Mouse (Mus musculus): ENCODE measurements around the gene Lrrc29. TPM values are rescaled to one million over a fixed set of nuclear protein-coding genes. Genes with fewer than 3 reads are reported as not detected.

Gene Lrrc29
- polyA plus RNA-seq, 2 experiments = 1.9 to 3.2 TPM

DNA sequence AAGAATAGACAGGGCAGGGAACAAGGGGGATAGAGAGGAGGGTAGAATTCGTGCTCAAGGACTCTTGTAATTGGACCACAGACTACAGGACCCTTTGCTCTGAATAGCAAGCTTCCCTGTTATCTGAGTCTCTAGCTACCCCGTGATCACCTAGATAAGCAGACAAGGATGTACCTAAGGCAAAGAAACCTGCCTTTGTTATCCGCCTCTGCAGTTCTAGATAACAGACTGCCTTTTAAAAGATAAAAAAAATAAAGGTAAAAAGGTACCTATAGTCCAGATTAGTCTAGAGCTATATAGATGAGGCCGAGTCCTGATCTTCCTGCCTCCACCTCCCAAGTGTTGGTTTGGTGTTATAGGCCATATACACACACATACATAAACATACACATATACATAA is 16.7 kb upstream of the Lrrc29 start:
- H3K9ac ChIP-seq (ENCODE audit: low read depth, low read length, severe bottlenecking) = no peak overlapping the region

DNA sequence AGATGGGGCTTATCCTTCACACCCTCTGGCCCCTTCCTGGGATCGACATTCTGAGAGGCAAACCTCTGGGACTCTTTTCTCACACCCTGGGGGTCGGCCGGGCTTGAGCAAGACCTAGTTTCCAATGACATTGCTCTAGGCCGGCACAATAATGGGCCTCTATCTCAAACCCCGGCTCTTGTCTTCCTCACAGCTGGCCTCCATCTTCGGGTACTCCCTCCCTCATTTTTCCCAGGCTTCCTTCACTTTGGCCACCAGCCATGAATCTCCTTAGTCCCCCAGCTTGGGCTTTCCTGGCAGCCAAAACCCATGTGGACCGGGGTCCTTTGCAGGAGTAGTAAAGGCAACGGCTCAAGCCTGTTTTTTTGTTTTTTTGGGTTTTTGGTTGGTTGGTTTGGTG is 15.3 kb upstream of the Lrrc29 start:
- Histone ChIP-seq H3K36me3 (ENCODE audit: control insufficient read depth, insufficient read depth, low read length) (peaks cover 13% of the 10 kb centered on the region), H3K4me2 (replicated peaks; ENCODE audit: low read depth, low read length, severe bottlenecking) (no peak overlapping the region), H3K9ac (ENCODE audit: low read depth, low read length, severe bottlenecking) (no peak overlapping the region), H3K27ac (replicated peaks; ENCODE audit: low read depth, low read length) (no peak overlapping the region), H3K4me3 (replicated peaks; ENCODE audit: low read length) (no peak overlapping the region), H3K9me3 (ENCODE audit: control insufficient read depth, low read length) (no peaks in the 10 kb centered on the region), H3K27me3 (ENCODE audit: control insufficient read depth, insufficient read depth, low read length) (no peaks in the 10 kb centered on the region), H3K4me1 (ENCODE audit: control insufficient read depth, insufficient read depth, low read length) (peaks cover 10% of the 10 kb centered on the region)
- WGBS = 43% methylated on average over 8 of the region's 8 CpGs
- no peak for DNase-seq (ENCODE audit: low spot score)
- no peak for TF ChIP-seq POLR2A (IDR thresholded peaks at IDR 0.05; ENCODE audit: borderline replicate concordance, extremely low read depth, insufficient read depth, insufficient read length)
- no peak for ATAC-seq (ENCODE audit: low FRiP score, low read depth)

More for the DNA sequence above, 16.7 kb upstream of the Lrrc29 start:
- TF ChIP-seq POLR2A (IDR thresholded peaks at IDR 0.05; ENCODE audit: borderline replicate concordance, extremely low read depth, insufficient read depth, insufficient read length) = no peak
- ATAC-seq (ENCODE audit: low FRiP score, low read depth) (no peak), DNase-seq (ENCODE audit: low spot score) (no peak)
- Histone ChIP-seq H3K4me1 (ENCODE audit: control insufficient read depth, insufficient read depth, low read length) (peaks cover 16% of the 10 kb centered on the region), H3K27ac (replicated peaks; ENCODE audit: low read depth, low read length) (no peak overlapping the region), H3K4me2 (replicated peaks; ENCODE audit: low read depth, low read length, severe bottlenecking) (no peak overlapping the region), H3K4me3 (replicated peaks; ENCODE audit: low read length) (no peak overlapping the region), H3K27me3 (ENCODE audit: control insufficient read depth, insufficient read depth, low read length) (no peaks in the 10 kb centered on the region), H3K9me3 (ENCODE audit: control insufficient read depth, low read length) (no peaks in the 10 kb centered on the region), H3K36me3 (ENCODE audit: control insufficient read depth, insufficient read depth, low read length) (0 out of 2 replicates have a peak, but pooled peaks cover under 1% of the 10 kb centered on the region)
- whole genome bisulfite sequencing = 80% methylated on average over 4 of the region's 4 CpGs

DNA sequence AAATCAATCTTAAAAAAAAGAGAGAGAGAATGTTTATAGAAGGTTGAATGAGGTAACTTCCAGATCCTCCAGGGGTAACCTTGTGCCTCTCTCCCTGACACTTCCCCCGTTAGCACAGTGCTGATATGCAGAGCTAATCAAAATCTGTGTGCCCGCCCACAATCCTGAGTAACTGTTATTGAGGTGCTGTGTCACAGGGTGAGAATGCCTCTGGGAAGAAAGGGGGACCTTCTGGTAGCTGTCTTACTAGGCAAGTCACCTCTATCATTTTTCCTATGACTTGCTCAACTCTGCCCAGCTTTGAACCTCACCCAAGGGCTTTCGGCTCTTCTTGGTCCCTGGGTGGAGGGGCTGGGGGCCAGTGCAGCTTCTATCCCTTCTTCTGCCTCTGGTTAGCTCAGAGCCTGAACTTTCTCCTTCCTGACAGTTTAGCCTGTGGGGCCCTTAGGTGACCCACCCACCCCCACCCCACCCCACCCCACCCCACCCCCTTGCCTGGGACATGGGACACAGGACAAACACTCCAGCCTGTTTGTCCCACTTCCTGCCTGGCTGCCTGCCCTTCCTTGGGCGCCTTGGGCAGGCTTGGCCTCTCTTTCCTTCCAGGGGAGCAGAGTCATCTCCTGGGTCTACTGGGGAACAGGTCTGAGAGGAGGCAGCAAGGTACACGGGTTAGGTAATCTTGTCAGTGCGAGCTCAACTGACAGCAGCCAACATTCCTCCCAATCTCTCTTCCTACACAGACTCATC is 14.0 kb upstream of the Lrrc29 start:
- ATAC-seq (ENCODE audit: low FRiP score, low read depth) (no peak), DNase-seq (ENCODE audit: low spot score) (no peak)
- Histone ChIP-seq H3K4me3 (replicated peaks; ENCODE audit: low read length) (no peak overlapping the region), H3K4me1 (ENCODE audit: control insufficient read depth, insufficient read depth, low read length) (0 out of 2 replicates have a peak, but pooled peaks cover 5% of the 10 kb centered on the region), H3K9me3 (ENCODE audit: control insufficient read depth, low read length) (no peaks in the 10 kb centered on the region), H3K27ac (replicated peaks; ENCODE audit: low read depth, low read length) (no peak overlapping the region), H3K27me3 (ENCODE audit: control insufficient read depth, insufficient read depth, low read length) (no peaks in the 10 kb centered on the region), H3K36me3 (ENCODE audit: control insufficient read depth, insufficient read depth, low read length) (peaks cover 26% of the 10 kb centered on the region), H3K4me2 (replicated peaks; ENCODE audit: low read depth, low read length, severe bottlenecking) (no peak overlapping the region), H3K9ac (ENCODE audit: low read depth, low read length, severe bottlenecking) (no peak overlapping the region)
- 75% methylated on average over 6 of the region's 6 CpGs for WGBS
- no peak for TF ChIP-seq POLR2A (IDR thresholded peaks at IDR 0.05; ENCODE audit: borderline replicate concordance, extremely low read depth, insufficient read depth, insufficient read length)

DNA sequence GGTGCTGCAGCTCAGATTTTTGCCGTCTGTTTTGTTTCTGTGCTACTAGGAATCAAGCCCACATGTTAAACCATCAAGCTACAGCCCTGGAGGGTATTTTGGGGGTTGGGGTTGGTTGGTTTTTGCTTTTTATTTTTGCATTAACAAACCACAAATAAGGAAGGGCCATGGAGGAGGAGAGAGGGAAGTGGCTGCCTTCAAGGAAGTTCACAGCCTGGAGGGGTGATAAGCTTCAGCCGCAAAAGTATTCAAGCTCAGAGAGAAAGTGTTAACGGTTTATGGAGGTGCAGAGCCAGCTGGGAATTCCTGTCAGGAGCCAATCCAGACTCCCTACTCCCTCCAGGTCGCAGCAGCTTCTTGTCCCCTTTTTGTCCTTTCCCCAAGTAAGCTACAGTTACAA is 12.9 kb upstream of the Lrrc29 start:
- H3K4me2 ChIP-seq (replicated peaks; ENCODE audit: low read depth, low read length, severe bottlenecking) = no peak overlapping the region
- no peak overlapping the region for H3K9ac ChIP-seq (ENCODE audit: low read depth, low read length, severe bottlenecking)
- H3K36me3 ChIP-seq (ENCODE audit: control insufficient read depth, insufficient read depth, low read length) = peaks cover 36% of the 10 kb centered on the region
- no peaks in the 10 kb centered on the region for H3K27me3 ChIP-seq (ENCODE audit: control insufficient read depth, insufficient read depth, low read length)
- no peak for TF ChIP-seq POLR2A (IDR thresholded peaks at IDR 0.05; ENCODE audit: borderline replicate concordance, extremely low read depth, insufficient read depth, insufficient read length)
- WGBS = 14% methylated on average over 4 of the region's 4 CpGs
- H3K4me3 ChIP-seq (replicated peaks; ENCODE audit: low read length) = no peak overlapping the region
- H3K27ac ChIP-seq (replicated peaks; ENCODE audit: low read depth, low read length) = no peak overlapping the region
- no peak for ATAC-seq (ENCODE audit: low FRiP score, low read depth)
- no peak for DNase-seq (ENCODE audit: low spot score)
- 0 out of 2 replicates have a peak, but pooled peaks cover 5% of the 10 kb centered on the region for H3K4me1 ChIP-seq (ENCODE audit: control insufficient read depth, insufficient read depth, low read length)
- H3K9me3 ChIP-seq (ENCODE audit: control insufficient read depth, low read length) = no peaks in the 10 kb centered on the region

DNA sequence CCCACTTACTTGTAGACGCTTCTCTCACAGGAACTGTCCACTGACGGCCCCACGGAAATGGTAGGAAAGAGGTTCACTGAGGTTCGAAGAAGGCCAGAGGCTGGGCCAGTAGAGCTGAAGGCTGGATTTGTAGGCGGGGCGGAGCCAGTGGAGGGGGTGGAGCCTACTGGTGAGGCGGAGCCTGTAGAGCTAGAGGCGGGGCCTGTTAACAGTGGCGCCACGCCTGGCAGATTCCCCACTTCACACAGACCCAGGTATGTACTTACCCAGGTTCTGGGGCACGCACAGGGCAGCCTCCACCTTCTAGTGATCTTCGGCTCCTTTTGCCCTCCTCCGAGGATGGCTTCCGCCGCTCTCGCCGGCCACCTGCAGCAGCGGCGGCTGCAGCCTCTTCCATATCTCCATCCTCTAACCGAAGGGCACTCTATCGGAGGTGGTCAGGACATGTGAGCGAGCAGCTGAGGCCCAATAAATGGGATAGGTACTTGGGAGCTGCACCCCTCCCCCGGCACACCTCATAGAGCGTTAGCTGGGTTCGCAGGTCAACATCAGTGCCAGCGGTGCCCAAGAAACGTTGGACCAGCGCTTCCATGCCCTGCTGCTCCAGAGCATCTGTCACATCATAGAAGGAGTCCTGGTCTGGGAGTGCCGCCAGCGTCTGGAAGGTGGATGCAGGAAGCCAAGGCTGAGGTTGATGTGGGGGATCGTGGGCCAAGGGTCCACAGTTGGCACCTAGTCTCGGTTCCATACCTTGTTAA is 10.5 kb upstream of the Lrrc29 start:
- Histone ChIP-seq H3K9ac (ENCODE audit: low read depth, low read length, severe bottlenecking) (no peak overlapping the region), H3K27me3 (ENCODE audit: control insufficient read depth, insufficient read depth, low read length) (no peaks in the 10 kb centered on the region), H3K4me1 (ENCODE audit: control insufficient read depth, insufficient read depth, low read length) (0 out of 2 replicates have a peak, but pooled peaks cover 4% of the 10 kb centered on the region), H3K4me2 (replicated peaks; ENCODE audit: low read depth, low read length, severe bottlenecking) (no peak overlapping the region), H3K36me3 (ENCODE audit: control insufficient read depth, insufficient read depth, low read length) (peaks cover 55% of the 10 kb centered on the region), H3K4me3 (replicated peaks; ENCODE audit: low read length) (no peak overlapping the region), H3K9me3 (ENCODE audit: control insufficient read depth, low read length) (no peaks in the 10 kb centered on the region), H3K27ac (replicated peaks; ENCODE audit: low read depth, low read length) (no peak overlapping the region)
- TF ChIP-seq POLR2A (IDR thresholded peaks at IDR 0.05; ENCODE audit: borderline replicate concordance, extremely low read depth, insufficient read depth, insufficient read length) = no peak
- 58% methylated on average over 32 of the region's 32 CpGs for WGBS
- DNase-seq (ENCODE audit: low spot score) (no peak), ATAC-seq (ENCODE audit: low FRiP score, low read depth) (no peak)

All from limb, embryonic 14.5 days (tissue).